Mouse (Mus musculus): ENCODE measurements at regions not wholly inside any gene's neighbourhood (a gene's known extent, or its start where the extent isn't known, plus 50 kb on each side); places are given as distances from the start of the nearest gene placed in this dataset.

- DNase-seq (ENCODE audit: low spot score) = no peak
These were observed 368.8 kb upstream of the Rack1 start for GRCm38 (mm10) chr11:48431316-48431715.

GRCm38 (mm10) chr11:48427423-48427822 is 372.7 kb upstream of the Rack1 start:
- DNase-seq (ENCODE audit: low spot score) = no peak

DNA sequence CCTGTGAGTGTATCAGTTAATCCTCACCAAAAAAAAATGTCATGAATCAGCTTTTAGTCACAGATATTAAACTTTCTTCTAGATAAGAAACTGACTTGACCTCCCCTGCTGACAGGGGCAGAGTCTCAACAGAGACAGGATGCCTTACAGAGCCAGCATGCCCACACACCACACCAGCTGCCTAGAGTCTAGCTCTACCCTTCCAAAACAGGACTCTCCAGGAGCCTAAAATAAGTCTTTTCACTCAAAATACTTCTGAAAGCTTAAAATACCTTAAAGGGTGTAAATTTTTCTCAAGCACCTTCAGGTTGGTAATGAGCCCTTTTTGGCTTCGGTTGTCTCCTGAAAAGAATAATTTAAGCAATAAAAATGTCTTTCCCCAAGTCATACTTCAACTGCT is 373.7 kb upstream of the Rack1 start:
- no peak for DNase-seq (ENCODE audit: low spot score)

DNA sequence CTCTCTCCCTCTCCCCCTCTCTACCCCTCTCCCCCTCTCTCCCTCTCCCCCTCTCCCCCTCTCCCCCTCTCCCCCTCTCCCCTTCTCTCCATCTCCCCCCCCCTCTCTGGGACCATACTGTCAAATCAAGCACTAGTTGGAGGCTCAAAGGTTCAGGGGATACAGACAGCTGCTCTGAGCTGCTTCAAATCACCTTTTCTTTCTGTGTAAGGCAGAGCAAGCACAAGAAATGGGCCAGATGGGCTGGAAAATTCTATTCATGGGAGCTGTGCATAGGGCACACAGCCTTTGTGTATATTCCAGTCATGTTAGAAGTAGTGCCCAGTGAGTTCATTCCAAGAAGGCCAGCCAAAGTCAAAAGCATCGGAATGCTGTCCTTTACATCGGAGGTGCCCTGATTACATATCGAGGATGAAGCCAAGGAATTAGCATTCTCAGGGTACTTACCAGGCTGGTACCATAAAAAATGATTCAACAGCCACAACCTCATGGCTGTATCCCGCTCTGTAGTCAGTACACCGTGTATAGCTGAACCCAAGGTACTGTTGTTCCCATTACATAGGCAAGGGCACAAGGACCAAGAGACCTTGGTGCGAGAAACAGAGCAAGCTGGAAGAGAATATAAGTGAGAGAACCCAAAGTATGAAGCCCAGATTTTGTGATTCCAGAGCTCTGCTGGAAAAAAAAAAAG is 381.9 kb upstream of the Rack1 start:
- no peak for DNase-seq (ENCODE audit: low spot score)

GRCm38 (mm10) chr11:48417615-48418014 is 382.5 kb upstream of the Rack1 start:
- no peak for DNase-seq (ENCODE audit: low spot score)

DNA sequence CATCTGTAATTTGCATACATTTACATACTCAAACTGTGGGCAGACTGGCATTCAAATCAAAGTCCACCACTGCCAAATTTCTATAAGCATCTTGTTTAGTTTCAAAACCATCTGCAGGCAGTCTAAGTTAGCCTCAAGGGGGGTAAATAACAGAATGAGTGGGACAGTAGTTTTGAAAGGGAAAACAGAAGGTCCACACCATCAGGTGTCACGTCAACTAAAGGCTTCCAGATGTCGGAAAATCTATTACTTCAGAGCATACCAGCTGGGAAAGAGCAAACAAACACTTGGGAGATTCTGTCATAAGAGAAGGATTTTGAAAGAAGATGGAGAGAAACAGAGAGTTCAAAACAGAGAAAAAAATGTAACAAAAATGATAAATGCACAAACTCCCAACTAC is 402.1 kb upstream of the Rack1 start:
- no peak for DNase-seq (ENCODE audit: low spot score)

GRCm38 (mm10) chr11:48381489-48381888 is 392.7 kb upstream of the Sgcd start:
- no peak for DNase-seq (ENCODE audit: low spot score)

GRCm38 (mm10) chr11:48378044-48378443 is 389.3 kb upstream of the Sgcd start:
- DNase-seq (ENCODE audit: low spot score) = no peak

- no peak for DNase-seq (ENCODE audit: low spot score)
These were observed 388.5 kb upstream of the Sgcd start for GRCm38 (mm10) chr11:48377269-48377668.

- DNase-seq (ENCODE audit: low spot score) = no peak
These were observed 362.7 kb upstream of the Sgcd start for GRCm38 (mm10) chr11:48351349-48352023.

DNA sequence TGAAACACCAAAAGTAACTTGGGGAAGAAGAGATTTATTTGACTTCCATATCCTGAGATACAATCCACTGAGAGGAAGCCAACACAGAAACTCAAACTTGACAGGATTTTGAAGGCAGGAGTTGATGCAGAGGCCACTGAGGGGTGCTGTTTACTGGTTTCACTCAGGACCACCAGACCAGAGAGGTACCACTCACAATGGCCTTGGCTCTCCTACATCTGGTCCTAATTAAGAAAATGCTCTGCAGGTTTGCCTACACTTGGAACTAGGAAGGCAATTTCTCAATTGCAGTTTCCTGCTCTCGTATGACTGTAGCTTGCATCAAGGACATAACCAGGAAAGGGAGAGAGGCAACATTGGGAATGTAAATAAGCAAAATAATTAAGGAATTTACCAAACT is 325.7 kb upstream of the Sgcd start:
- DNase-seq (ENCODE audit: low spot score) = no peak

DNA sequence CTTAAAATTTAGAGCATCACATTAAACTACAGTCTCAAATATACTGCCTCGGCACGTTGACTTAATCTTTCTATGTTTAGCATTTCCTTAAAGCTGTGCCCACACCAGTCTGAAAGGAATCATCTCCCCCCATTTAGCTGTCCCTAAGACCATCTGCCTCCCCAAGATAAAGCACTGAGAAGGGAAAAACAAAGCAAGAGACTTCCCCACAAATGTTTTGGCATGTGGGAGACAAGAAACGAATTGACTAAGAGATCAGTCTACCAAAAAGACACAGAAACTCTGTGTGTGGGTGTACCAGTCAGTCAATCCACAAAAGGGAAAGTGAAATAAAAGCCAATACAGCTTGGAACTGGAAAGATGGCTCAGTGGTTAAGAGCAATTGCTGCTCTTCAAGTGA is 306.6 kb upstream of the Sgcd start:
- DNase-seq (ENCODE audit: low spot score) = no peak

DNA sequence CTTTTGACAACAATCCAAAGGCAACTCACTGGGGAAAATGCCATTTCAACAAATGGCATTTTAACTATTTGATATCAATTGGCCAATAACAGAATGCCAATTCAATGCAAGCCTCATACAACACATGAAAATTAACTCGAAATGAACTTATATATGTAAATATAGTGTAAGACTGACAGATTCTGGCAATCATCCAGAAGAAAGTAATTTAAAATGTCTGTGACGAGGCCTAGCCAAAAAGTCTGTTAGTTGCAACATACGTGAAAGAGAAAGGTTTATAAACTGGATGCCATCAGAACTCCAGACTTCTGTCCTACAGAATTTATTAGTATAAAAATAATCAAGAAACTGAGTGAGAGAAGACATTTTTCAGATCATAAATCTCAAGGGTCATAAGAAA is 273.7 kb upstream of the Sgcd start:
- DNase-seq (ENCODE audit: low spot score) = no peak

DNA sequence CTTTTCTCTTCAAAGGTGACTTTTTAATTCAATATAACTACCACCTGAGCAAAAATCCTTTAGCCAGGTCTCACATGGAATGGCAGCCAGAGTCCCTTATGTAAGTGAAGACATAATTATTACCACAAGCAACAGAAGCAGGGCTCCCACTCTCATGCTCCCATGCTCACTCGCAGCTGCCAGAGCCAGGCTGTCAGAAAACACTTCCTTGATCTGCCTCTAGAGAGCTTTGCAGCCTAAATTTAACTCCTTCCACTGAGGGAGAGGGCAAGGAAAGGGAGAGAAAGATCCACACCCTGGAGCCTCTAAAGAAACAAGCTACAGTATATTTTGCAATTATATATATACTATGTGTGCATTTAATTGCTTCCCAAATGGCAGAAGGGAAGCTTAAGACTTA is 272.3 kb upstream of the Sgcd start:
- no peak for DNase-seq (ENCODE audit: low spot score)

GRCm38 (mm10) chr11:48250678-48251317 is 262.0 kb upstream of the Sgcd start:
- no peak for DNase-seq (ENCODE audit: low spot score)

GRCm38 (mm10) chr11:48249315-48249714 is 260.5 kb upstream of the Sgcd start:
- DNase-seq (ENCODE audit: low spot score) = no peak

DNA sequence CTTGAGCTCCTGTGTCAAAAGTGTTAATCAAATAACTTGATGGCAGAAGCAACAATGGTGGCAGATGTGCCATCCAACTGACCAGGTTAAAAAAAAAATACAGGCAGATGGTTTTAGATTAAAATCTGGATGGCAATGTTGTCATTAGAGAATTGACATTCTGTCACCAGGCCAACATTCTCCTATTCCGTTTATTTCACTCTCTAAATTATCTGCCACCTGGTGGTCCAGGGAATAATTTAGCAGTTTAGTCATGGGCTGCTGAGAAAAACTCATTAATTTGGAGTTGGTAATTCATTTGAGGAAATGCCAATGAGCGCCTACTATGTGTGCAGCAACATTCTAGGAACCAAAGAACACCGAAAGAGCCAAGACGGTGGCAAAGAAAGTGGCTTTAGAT is 232.4 kb upstream of the Sgcd start:
- no peak for DNase-seq (ENCODE audit: low spot score)

DNA sequence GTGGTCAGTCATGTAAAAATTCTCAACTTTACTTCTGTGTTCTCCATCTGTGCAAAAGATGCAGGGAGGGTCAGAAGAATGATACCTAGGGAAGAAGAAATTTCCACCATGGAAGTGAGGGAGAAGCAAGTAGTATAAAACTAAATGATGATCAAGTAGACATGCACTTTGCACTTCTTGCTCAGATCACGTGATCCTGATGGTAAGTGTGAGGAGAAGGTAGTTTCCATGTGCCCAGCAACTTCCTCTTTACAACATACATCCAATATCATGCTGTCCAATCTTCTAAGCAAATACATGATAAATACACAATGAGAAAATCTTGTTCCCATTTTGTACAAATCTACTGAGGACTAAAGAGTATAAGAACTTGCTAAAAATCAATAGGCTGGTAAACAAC is 230.4 kb upstream of the Sgcd start:
- no peak for DNase-seq (ENCODE audit: low spot score)

- no peak for DNase-seq (ENCODE audit: low spot score)
These were observed 228.0 kb upstream of the Sgcd start for GRCm38 (mm10) chr11:48216762-48217161.

DNA sequence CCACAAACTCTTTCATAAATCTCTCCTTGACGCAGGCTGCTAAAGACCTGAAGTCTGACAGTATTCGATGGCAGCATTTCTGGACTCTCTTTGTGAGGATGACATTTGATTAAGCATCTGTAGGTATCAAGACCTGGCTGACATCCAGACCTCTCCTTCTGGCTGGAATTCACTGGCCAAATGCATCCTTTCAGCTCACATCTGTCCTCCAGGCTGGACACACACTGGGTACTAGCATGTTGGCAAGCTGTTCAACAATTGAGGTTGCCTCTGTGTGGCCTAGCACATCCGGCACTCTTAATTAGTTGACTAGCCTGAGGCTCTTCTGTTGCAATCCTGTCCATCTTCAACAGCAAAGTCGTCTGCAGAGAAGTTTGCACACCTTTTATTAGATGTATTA is 197.8 kb upstream of the Sgcd start:
- no peak for DNase-seq (ENCODE audit: low spot score)

DNA sequence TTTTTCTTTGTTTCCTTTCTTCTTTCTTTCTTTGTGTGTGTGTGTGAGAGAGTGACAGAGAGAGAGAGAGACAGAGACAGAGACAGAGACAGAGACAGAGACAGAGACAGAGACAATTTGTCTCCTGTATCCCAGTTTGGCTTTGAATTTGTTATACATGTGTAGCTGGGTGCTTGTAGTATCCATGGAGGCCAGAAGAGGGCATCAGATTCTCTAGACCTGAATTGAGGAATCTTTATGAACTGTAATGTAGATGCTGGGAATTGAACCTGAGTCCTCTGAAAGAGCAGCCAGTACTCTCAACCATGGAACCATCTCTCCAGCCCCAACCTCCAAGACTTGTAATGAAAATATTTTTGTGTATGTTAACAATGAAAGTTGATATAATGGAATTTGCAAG is 190.2 kb upstream of the Sgcd start:
- DNase-seq (ENCODE audit: low spot score) = no peak

- no peak for DNase-seq (ENCODE audit: low spot score)
These were observed 189.4 kb upstream of the Sgcd start for GRCm38 (mm10) chr11:48178174-48178573.

DNA sequence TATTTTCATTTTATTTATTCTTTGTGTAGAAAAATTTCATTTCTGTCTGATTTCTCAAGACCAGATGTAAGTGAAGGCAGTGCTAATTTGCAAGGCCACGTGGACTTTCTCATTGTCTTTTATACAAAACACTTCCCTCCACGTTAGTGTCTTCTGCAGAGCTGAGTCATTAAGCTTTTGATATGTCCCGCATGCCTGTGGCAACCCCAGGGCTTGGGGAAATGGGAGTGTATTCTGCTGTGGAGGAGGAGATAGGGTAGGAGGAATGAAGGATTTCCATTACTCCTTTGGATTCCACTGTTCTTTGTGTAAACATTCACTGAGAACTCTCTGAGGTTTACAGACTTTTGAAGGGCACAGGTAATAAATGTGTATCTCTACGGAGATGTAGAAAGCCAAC is 187.7 kb upstream of the Sgcd start:
- no peak for DNase-seq (ENCODE audit: low spot score)

DNA sequence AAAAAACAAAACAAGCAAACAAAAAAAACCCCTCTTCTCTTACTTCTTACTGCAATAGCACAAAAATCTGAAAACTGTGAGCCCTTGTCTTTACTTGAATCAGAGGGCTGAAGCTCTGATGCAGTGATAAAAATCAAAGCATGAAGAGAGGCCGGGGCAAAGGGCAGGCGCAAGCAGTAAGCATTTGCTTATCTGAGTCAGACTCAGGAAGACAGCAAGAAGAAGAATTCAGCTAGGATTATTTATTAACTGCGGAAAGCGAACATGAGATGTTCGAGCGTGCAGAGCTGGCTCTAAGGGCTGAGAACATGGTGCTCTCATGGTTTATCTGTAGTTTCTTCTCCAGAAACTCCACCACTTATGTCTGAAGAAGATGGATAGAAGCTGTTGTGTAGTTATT is 163.4 kb upstream of the Sgcd start:
- DNase-seq (ENCODE audit: low spot score) = no peak
